Mouse (Mus musculus) heart, adult 11 months (tissue): Measurements from ENCODE around the gene Lysmd4.

Experiments
- DNase-seq: peaks from one replicate; pipeline ENCODE4 v3.0.0; 2022

Gene Lysmd4

DNA sequence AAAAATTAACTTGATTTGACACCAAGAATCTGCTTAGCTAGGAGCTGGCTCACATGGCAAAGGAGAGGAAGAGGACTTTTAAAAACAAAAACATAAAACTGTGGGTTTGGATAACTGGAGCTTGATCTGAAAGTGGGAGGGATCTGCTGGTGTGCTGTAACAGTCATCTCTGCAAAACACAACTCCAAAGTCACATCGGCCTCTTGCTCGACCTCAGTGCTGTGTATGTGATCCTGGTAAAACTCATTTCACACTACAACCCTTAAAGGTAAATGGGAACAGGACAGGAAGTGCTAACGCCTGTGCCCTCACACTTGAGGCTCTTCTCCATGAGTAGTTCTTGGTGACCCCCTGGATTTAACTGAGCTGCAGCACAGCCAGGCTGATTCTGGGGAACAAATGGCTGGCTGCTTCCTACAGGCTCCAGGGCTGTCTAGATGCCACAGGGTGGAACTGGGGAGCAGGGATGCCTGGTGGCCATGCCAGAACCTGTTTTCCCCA, 8.3 kb downstream of the Lysmd4 start:
- peak; percentile 94 for DNase-seq

DNA sequence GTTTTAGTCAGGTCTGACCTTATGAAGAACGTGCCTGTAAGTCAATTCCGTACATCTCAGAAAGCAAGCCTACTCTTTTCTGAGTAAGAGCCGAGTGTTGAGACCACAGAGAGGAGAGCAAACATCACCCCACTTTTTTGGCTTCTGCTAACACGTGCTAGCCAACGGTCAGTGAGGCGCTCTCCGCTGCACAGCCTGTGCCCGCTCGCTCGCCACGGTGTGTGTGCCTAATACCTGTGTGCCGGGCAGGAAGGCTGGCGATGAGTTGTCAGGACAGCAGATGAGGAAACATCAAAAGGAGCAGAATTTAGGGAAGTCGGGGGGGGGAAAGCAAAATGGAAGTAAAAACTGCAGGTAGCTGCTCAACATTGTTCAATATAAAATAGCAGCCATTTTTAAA, 10.2 kb downstream of the Lysmd4 start:
- peak; percentile 78 for DNase-seq

GRCm38 (mm10) chr7:67234797-67235196, 12.5 kb downstream of the Lysmd4 start:
- peak; percentile 98 for DNase-seq

DNA sequence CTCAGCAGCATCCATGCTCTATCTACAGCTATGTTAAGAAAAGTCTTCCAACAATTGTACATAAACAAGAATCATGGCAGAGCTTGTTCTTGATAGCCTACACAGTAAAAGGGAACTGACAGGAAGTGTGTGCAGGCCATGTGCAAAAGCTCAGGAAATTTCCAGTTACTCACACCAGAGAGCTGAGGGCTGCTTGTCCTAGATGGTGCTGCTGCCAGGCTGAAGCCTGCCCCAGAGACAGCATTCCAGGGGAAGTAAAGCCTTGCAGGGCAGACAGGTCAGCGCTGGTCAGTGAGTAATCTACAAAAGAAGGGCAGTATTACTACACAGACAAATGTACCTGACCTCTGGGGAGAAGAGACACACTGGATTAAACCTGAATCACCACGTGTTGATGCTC, 14.0 kb downstream of the Lysmd4 start:
- DNase-seq, result peak; percentile 90

DNA sequence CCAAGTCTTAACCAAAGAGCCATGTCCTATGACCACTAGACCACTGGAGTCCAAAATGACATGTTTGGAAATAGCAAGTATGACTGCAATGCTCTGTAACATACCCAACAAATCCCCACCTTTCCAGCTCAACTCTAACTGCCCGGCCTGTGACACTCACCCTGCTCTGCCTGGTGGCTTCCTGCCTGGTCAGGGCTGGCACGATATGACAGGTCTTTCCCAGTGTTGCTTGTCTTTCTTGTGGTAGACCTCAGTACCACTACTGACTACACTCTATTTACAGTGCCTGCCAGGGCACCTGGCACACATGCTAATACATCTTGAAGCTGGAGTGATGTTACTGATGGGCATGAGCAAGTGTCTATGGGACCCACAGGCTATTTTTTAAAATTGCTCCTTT, 15.4 kb downstream of the Lysmd4 start:
- DNase-seq, result peak; percentile 93

- DNase-seq, result peak; percentile 88
Observed at GRCm38 (mm10) chr7:67241969-67242368, 19.6 kb downstream of the Lysmd4 start.

DNA sequence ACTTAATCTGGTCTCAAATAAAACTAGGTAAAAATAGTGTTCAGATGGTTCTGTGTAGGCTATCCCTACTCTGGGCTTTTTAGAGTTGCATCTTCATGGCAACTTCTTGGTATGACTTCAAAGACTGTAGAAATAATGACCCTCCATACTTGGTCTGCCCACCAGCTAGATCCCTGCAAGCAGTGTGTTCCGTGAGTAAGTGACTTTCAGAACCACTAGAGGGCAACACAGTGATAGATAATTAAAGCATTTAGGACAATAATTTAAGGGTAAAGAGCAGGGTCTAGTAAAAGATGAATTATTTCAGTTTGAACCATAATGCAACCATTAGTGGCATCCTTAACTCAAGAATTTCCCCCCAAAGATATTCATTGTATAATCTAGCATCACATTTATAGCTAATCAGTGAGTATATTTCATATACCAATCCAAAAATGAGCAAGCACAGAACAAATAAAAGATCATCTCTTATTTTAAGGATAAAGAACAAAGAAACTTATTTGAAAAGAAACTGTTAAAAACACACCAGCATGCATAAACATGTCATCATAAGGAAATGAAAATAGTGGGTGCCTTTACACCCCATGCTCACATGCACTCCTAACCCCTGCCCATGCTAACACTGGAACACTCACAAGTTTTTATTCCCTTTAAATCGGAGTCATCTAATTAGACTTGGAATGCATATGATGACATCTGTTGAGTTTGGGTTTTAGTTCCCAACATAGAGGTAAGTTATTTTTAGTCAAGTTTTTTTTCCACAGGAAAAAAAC, 21.0 kb downstream of the Lysmd4 start:
- DNase-seq, result peak; percentile 36

DNA sequence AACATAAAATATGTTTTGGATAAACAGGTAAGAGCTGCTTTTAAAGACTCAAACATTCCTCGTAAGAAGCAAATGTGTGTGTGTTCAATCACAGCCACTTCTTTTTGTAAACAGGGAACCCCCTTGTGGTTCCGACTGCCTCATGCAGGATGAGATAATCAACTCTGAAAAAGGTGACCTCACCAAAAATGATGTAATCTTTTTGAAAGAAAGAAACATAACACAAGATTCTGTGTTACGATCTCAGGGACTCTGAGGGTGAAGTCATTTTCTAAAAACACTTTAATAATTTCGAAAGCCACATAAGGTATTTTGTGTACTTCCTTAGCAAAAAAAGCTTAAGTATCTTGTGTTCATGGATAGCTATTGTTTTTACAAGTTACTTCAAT, 21.5 kb downstream of the Lysmd4 start:
- peak; percentile 81 for DNase-seq

- DNase-seq, result no peak
Observed at GRCm38 (mm10) chr7:67245255-67245654, 22.9 kb downstream of the Lysmd4 start.

GRCm38 (mm10) chr7:67246067-67246466, 23.7 kb downstream of the Lysmd4 start:
- peak; percentile 72 for DNase-seq

- DNase-seq, result peak; percentile 95
Observed at GRCm38 (mm10) chr7:67259828-67260563, 37.7 kb downstream of the Lysmd4 start.

- peak; percentile 15 for DNase-seq
Observed at GRCm38 (mm10) chr7:67270447-67270846, 48.1 kb downstream of the Lysmd4 start.

DNA sequence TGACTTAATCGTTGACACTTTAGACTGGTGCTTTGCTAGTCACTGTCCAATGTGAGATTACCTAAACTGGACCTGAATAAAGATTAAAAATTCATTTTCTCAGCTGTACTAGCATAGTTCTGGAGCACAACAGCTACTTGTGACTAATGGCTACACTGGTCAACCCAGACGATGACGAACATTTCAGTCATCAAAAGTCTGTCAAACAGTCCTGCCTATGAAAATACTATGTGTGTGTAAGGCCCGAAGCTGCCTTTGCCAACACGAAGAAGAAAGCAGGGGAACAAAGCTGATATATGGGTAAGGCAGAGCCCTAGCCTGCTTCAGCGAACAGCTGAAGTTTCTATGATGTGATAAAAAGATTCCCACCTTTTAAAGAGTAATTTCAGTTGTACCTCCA, 61.2 kb downstream of the Lysmd4 start:
- peak; percentile 69 for DNase-seq

DNA sequence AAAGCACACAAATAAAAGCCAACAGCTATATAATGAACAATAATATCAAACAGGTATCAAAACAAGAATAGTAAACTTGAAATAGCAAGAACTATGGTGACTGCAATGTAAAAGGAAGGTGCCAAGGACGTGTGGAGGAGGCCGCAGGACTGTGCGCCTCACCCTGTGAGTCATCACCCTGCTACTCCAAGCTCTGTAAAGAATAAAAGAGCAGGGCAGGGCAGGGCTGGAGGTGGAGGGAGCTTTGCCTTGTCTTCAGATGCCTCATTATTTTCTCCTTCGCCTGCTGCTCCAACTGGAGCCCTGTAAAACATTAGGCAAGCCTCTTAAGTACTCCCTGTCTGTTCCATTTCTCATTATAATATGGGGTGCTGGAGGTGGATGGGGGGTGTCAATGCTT, 65.1 kb downstream of the Lysmd4 start:
- peak; percentile 74 for DNase-seq

GRCm38 (mm10) chr7:67291356-67291755, 69.0 kb downstream of the Lysmd4 start:
- DNase-seq, result peak; percentile 24

DNA sequence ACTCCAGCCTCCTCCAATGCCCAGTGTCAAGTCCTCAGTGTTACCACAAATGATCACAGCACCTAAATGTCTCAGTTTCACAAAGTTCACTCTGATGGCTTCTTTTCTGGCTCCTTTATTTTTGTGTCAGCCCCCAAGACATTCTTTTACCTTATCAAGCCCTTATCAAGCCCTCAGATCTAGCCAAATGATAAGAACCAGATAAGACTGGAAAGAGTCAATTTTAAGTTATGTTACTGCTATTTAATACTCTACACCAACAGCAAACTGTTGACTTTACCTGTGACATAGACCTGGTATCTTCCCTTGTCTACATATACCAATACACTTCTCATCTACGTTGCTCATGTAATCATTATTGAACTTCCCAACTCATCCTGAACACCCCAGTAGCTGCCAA, 74.1 kb downstream of the Lysmd4 start:
- DNase-seq, result peak; percentile 11

- peak; percentile 73 for DNase-seq
Observed at GRCm38 (mm10) chr7:67304937-67305336, 82.6 kb downstream of the Lysmd4 start.

DNA sequence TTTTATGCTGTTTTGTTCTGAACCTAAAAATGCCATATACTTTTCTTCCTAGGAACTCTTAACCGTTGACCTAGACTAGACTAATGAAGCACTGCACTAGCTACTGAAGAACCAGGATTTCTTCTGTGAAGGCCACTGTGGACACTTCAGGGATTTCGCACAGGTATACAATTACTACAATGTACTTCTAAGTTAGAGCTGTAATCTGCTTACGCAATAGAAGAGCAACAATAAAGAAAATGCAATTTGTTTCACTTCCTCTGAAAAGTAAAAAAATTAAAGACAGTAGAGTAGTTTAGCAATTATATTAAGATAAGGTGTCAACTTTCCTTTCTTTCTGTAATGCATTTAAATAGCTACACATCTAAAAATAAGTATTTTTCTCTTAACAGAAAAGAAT, 84.7 kb downstream of the Lysmd4 start:
- DNase-seq, result no peak

- DNase-seq, result no peak
Observed at GRCm38 (mm10) chr7:67308102-67308501, 85.8 kb downstream of the Lysmd4 start.

- DNase-seq, result no peak
Observed at GRCm38 (mm10) chr7:67310151-67310550, 87.8 kb downstream of the Lysmd4 start.

DNA sequence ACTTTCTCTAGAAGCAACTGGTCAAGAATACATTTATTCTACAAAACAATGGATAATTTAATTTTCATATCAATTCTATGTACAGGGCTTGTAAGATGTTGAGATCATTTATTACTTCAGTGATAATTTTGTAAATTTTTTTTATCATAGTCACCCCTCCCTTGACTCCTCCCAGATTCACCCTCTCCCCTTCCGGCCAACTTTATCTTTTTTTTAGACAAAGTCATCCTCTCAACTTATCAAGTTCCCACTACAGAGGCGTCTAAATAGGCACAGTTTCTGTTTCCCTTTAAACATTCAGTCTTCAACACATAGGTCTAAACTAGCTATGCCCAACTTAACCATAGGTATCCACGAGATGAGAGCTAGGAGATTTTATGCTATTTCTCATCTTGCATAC, 90.9 kb downstream of the Lysmd4 start:
- no peak for DNase-seq

GRCm38 (mm10) chr7:67318697-67319096, 96.4 kb downstream of the Lysmd4 start:
- no peak for DNase-seq

DNA sequence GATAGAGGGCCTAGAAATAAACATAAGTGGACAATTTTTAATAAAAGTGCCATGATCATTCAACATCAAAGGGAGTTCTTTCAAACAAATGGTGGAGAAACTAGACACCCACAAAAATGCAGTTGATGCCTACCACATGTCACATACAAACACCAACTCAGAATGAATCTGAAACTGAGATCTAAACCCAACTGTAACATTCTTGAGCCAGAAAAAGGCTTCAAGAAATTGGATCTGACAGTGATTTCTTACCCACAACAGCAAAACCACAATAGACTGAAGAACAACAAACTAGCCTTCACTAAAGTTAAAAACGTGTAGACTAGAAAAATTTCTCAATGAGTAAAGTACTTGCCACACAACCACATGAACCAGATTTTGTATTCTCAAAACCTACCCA, 98.0 kb downstream of the Lysmd4 start:
- DNase-seq, result no peak

GRCm38 (mm10) chr7:67342067-67342625, 119.8 kb downstream of the Lysmd4 start:
- peak; percentile 85 for DNase-seq
